Mouse (Mus musculus): Measurements from ENCODE around the gene Cutal.

The Cutal gene

DNA sequence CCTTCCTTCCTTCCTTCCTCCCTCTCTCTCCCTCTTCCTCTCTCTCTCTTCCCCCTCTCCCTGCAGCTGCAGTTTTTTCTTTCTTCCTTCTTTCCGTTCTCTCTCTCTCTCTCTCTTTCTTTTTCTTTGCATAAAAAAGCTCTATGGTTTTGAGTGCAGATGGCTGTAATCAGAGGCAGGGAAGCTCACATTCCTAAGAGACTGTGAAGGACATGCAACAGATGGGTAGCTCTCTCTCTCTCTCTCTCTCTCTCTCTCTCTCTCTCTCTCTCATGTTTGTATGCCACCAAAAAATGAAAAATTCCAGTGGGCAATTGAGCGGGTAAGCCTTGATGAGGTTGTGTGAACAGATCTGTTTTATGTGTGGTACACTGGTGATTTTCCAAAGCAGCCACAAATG, 10.0 kb downstream of the Cutal start:
- DNase-seq: no peak

DNA sequence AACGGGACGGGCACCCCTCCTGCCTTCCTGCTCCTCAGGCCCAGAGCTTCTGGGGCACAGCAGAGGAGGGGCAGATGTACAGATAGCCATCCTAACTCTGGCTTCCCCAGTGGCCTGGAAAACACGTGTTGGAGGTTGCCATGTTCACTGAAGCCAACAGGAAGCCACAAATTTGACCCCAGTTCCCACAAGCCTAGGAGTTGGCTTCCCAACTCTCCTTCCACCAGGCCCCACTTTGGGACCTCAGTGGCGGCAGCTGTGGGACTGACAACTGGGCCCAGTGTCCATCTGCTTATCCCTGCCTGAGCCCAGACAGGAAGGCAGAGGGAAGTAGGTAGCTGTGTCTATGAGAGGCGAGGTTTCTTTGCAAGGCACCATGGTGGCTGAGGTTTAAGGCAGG, 19.8 kb downstream of the Cutal start:
- no peak for DNase-seq

DNA sequence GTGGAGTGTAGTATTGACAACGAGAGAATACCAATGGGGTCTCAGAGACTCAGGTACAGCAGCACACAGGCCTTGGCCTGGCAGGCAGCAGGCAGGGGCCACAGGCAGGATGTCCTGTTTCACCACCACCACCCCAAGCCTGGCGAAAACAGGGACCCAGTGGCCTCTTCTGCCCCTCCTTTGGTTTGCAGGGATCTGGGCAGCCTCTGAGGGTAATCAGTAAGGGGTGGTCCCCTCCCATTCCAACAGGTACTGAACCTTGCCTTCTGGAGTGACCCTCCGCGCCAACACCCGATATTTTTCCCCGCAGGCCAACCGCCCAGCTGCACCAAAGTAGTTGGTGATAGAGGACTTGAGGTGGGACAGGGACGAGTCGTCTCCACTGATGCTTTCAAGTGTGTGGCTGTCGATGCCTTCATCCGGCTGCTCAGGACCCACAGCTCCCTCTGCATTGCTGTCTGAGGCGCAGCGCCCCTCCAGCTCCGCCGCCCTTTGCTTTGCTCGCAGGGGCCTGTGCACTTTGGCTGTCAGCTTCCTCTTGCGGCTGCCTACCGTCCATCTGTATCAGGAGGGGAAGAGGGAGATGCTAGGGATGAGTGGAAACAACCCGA, 21.4 kb downstream of the Cutal start:
- DNase-seq: no peak

- no peak for DNase-seq
These were observed 22.7 kb downstream of the Cutal start for GRCm38 (mm10) chr2:34896821-34897460.

DNA sequence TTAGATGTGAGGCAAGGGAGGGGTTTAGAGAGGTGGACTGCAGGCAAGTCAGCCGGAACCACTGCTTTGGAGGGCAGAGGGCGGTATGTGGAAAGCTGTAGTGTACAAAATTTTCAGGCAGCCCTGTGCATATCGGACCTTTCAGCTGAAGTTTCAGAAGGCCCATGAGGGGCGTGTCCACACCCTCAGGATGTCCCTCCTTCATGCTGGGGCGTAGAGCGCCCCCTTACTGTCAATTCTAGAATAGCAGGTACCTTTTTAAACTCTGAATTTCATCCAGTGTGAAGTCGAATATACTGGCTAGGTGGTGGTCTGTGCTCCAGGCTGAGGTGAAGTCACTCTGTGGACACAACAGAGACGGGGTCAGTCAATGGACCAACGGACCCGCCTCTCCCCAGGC, 23.6 kb downstream of the Cutal start:
- no peak for DNase-seq

DNA sequence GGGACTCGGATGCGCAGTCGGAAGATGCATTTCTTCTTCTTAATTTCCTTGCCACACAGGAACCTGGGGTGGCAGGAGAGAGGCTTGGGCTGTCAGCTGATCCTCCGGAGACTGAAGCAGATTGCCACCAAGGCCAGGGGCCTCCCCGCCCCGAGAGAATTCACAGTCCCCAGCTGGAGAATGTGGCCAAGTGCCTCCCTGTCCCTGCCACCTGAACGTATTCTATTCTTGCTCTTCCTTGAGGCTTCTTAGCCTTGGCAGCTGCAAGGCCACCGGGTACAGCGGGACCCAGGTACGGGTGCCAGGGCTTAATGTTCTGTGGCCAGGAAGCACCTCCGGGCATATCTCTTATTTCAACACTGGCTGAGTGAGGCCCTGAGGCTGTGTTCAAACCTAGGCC, 25.5 kb downstream of the Cutal start:
- DNase-seq: no peak

DNA sequence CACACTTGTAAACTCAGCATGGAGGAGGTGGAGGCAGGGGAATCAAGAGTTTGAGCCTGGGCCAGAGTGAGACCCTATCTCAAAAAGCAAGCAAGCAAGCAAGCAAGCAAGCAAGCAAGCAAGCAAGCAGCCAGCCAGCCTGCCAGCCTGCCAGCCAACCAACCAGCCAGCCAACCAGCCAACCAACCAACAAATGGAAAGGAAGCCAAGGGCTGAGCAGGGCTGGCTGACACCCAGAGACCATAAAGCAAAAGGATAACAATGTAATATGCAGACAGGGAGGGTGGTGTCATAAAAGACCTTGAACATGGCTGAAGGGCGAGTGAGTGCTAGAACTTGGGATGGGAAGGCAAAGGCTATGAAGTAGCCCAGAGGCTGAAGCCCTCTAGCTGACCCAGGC, 26.2 kb downstream of the Cutal start:
- DNase-seq: no peak

- DNase-seq: no peak
These were observed 27.5 kb downstream of the Cutal start for GRCm38 (mm10) chr2:34901726-34902125.

GRCm38 (mm10) chr2:34902731-34903130, 28.5 kb downstream of the Cutal start:
- no peak for DNase-seq

DNA sequence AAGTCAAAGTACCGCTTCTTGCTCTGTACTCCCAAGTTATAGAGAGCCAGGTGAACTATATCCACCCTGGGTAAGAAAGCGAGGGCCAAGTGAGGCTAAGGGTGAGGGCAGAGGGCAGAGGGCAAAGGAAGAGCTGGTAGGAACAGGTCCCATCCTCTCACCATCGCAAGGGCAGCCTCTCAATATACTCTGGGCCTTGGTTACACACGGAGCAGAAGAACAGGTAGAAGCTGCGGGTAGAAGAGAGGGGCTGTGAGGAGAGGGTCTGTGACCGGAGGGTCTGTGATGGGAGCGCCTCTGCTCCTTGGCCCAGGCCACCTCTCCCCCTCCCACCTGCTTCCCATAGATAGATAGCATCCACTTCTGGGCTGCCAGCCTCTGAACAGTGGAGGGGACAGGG, 29.0 kb downstream of the Cutal start:
- DNase-seq: no peak

DNA sequence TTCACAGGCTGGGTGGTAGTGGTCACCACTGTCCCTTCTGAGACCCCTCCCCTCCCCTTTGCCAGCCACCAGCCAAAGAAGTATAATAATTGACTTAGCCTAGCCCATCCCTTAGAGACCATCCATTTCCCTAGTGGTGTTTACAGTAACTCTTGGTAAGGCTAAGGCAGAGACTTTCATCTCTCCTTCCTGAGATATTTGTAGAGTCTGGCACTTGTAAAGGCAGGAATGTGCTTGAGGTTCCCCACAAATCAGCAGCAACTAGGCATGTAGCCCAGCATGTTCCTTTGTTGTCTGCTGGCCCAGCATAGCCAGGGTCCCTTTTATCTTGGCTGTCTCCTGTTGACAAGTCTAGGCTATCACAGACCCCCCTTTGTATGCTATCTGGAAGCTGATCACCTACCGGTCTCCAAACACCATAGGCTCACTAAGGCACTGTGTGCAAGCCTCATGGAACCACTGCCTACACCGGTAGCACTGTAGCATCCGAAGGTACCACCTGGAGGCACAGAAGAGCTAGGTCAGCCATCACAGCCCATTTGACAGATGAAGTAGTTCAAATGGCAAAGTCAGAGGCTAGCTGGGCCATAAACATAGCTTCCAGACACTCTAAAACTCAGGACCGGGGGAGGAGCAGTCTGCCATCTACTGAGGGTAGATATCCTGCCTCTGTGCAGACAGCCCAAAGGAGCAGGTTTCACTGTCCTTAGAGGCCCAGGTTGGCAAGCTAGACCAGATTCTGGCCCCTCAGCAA, 29.6 kb downstream of the Cutal start:
- no peak for DNase-seq

- DNase-seq: peak; percentile 96
These were observed 30.8 kb downstream of the Cutal start for GRCm38 (mm10) chr2:34904849-34905542.

DNA sequence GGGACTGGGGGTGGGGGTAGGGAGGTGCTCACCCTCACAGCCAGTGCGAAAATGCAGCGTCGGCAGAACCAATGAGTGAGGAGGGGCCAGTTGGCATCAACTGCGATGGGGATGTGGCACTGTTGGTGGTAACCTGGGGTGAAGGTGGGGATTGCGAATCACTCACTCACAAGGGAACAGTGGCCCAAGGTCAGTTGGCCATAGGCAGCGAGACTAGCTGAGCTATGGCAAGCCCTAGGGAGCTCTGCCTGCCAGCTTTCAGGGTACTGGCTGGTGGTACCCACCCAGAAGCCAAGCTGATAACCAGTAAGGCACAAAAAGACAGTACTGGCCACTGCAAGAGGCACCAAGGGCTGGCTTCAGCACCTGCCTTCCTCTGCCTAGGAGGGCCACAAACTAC, 32.2 kb downstream of the Cutal start:
- DNase-seq: no peak

DNA sequence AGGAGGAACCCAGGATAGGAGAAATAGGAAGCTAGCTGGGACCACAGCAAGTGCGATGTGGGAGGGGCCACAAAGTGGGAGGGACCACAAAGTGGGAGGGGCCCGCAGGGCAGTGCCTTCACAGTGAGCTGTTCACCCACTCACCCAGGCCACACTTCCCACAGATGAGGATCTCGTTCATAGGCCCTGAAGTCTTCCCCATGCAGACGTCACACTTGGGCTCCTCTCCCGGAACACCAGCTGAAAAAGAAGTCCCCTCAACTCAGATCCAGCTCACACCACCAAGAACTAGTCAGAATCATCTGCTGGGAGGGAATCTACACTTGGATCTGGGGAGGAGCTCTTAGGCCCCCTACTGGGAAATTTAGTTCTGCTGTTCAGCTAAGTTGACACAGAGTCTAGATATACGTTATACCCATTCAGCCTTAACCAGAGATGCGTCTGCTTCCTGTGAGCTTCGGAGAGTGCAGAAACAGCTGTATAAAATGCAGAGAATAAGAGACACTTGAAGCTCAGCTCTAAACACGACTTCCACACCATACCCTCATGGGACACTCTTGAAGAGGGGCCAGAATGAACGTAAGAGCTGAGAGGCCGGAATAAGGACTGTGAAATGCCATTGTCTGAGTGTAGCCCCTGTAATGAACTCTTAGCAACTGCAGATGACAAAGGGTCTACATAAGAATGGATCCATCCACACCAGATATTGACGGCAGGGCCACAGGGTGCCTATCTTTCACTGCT, 32.8 kb downstream of the Cutal start:
- peak; percentile 25 for DNase-seq

DNA sequence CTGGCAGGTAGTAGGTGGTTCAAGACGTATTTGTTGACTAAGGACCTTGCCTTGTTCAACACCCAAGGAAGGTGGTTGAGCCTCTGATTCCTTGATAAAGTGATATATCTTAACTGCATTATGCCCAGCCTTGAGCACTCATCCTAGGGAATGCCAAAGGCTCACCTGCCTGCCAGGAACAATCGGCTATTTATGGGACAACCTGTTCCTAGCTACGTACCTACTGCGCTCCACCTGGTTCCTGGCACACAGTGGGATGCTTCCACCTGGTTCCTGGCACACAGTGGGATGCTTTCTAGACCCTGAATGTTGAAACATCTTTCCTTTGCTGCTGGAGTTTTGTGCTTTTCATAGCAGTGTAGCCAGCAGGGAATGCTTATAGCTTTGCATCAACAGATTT, 35.5 kb downstream of the Cutal start:
- no peak for DNase-seq

GRCm38 (mm10) chr2:34911871-34912270, 37.7 kb downstream of the Cutal start:
- DNase-seq: no peak

DNA sequence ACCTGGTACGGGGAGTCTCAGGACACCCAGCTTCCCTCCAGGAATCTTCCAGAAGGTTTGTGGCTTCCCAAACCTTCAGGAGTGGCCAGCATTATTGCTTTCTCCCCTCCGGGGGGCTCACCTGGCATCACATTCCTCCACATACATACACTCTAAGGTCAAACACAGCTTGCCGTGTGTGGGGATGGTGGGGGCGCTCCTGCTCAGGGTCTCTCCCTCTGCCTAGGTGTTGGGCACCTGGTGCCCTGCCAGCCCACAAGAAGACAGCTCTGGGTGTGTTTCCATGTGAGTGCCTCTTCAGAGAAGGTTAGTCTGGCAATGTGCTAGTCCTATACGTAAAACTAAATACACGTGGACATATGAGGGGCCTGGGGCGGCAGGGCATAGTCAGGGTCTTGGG, 38.4 kb downstream of the Cutal start:
- DNase-seq: no peak

- DNase-seq: no peak
These were observed 39.2 kb downstream of the Cutal start, which contains the start of gene Phf19 for GRCm38 (mm10) chr2:34913218-34914068. Gene Phf19, minus strand, starts transcription at chr2:34914026.

DNA sequence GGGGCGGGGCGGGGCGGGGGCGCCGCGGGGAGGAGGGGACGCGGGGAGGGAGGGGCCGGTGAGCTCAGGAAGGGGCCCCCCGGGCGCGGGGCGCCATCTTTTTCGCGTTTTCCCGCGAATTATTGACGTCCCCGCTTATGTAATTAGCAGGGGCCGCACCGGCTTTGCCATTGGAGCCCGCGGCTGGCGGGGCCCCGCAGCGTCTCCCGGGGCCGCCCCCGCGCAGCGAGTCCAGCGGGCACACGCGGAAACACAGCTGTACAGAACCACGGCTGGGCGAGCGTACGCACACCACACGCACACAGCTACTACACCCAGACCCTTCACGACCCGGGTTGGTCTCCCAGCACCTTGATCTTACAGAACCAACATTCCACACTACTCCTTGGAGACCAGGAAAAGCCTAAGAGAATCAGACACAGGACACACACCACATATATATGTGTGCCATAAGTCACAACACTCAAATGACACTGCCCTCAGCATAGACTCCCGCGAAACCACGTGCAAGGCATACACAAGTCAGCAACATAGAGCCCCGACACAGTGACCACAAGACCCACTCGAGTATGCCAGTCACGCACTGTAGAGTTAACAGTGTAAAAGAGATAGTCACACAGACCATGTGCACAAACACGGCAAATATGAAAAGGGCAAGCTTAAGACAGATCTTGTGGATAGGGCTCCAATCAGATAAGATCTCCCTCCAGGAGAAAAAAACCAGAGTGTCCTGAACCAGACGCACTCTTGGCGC, 40.0 kb downstream of the Cutal start:
- peak; percentile 34 for DNase-seq

DNA sequence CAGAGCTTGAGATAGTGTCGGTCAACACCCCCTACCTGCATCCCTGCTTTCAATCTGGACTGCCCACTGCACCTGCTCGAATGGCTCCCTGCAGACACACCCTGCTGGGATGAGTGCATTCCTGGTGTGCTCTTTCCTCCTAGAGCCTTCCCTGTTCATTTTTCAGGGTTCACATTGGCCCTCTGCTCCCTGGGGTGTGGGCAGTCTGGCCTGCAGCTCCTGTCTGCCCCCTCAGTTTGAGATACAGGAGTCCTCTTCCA, 40.6 kb downstream of the Cutal start:
- no peak for DNase-seq

DNA sequence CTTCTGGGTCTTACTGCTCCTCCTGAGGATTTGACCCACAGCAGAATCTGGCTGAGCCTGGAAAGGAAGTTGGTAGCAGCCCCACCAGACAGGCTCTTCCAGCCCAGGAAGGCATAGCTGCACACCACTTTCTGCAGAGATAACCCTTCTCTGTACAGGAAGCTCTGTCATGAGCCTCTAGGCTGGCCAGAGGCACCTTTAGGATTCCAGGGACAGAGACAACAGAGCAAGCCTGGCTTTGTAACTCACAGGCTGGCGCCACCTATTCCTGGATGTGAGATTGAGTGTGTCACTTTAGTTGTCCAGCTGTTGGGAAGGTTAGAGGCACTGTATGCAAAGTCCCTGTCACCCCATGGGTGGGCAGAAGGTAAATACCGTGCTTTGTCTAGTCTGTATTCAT, 40.9 kb downstream of the Cutal start:
- no peak for DNase-seq

GRCm38 (mm10) chr2:34920144-34920543, 45.9 kb downstream of the Cutal start:
- DNase-seq: no peak
